Mouse (Mus musculus) embryonic facial prominence, embryonic 15.5 days (tissue): Measurements from ENCODE around the gene Lrmda. TPM values are rescaled to one million over a fixed set of nuclear protein-coding genes. Genes with fewer than 3 reads are reported as not detected.

Source experiments
- ATAC-seq: fragments of 200-750 bp; cut with Nextera tagmentation; 2 replicates; pipeline ENCODE4 v1.8.0; 2017; ENCODE audit warnings: low read depth, moderate TSS enrichment; ENCODE audit not compliant: insufficient number of reproducible peaks, low FRiP score, low TSS enrichment
- H3K27ac ChIP-seq: fragments of 300-500 bp; sonication (generic); replicated peaks from 2 replicates; pipeline ENCODE4 v1.5.1; 2015; ENCODE audit warnings: mild to moderate bottlenecking, inconsistent platforms
- H3K27me3 ChIP-seq: fragments of 300-500 bp; sonication (generic); 2 replicates; pipeline ENCODE4 v1.6.1; 2015; ENCODE audit warnings: inconsistent platforms
- H3K36me3 ChIP-seq: fragments of 300-500 bp; sonication (generic); 2 replicates; pipeline ENCODE4 v1.6.1; 2015; ENCODE audit warnings: mild to moderate bottlenecking, inconsistent platforms
- H3K4me1 ChIP-seq: fragments of 300-500 bp; sonication (generic); 2 replicates; pipeline ENCODE4 v1.6.1; 2015; ENCODE audit warnings: inconsistent platforms
- H3K4me2 ChIP-seq: fragments of 300-500 bp; sonication (generic); replicated peaks from 2 replicates; pipeline ENCODE4 v1.6.1; 2015; ENCODE audit warnings: mild to moderate bottlenecking, inconsistent platforms
- H3K4me3 ChIP-seq: fragments of 300-500 bp; sonication (generic); replicated peaks from 2 replicates; pipeline ENCODE4 v1.5.1; 2015; ENCODE audit warnings: mild to moderate bottlenecking, inconsistent platforms
- H3K9ac ChIP-seq: fragments of 300-500 bp; sonication (generic); 2 replicates; pipeline ENCODE4 v1.6.1; 2015; ENCODE audit warnings: inconsistent platforms
- H3K9me3 ChIP-seq: fragments of 300-500 bp; sonication (generic); replicated peaks from 2 replicates; pipeline ENCODE4 v1.6.1; 2016; ENCODE audit warnings: inconsistent platforms
- WGBS: fragments of 180-500 bp; shearing (Covaris S2); methylation state at CpG from one replicate; pipeline ENCODE4 v1.1.7; 2015; 5-methylcytosine and 5-hydroxymethylcytosine counted together
- polyA plus RNA-seq: library from polyadenylated mRNA; unstranded; fragments of >200 nt; fragmentation: Nextera tagmentation; extraction: Ambion mirVana; gene quantifications from 2 replicates; pipeline ENCODE4 v1.2.1, GENCODE M21; 2015

The Lrmda gene
- polyA plus RNA-seq, 1 experiment from 2014 or later, result 0.64 TPM

DNA sequence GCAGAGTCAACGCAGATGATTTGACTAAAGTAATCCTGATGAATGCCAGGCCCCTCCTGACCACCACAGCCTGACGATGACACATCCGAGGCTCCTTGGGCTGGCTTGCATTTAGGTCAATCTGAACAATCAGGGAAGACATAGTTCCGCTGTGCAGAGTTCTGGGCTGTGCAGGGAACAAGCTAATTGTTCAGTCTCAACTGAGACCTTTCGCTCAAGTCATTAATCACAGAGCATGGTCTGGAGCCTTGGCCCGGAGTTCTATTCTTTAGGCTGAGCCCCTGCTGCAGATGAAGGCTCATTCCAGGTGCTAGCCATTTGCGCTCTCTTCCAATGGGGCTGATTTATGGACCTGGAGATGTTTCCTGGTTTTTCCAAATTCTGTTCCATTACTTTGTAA is 844.6 kb downstream of the Lrmda start:
- Histone ChIP-seq H3K4me2 (no peak overlapping the region), H3K27me3 (no peaks in the 10 kb centered on the region), H3K4me3 (no peak overlapping the region), H3K27ac (no peak overlapping the region), H3K4me1 (no peaks in the 10 kb centered on the region), H3K36me3 (no peaks in the 10 kb centered on the region), H3K9me3 (no peaks in the 10 kb centered on the region), H3K9ac (no peak overlapping the region)
- peak; percentile 57 for ATAC-seq
- 47% methylated on average over 7 of the region's 7 CpGs for WGBS

GRCm38 (mm10) chr14:22874584-22874983 is 855.1 kb downstream of the Lrmda start:
- Histone ChIP-seq H3K9me3 (no peaks in the 10 kb centered on the region), H3K4me2 (no peak overlapping the region), H3K36me3 (no peaks in the 10 kb centered on the region), H3K27ac (no peak overlapping the region), H3K9ac (no peak overlapping the region), H3K4me3 (no peak overlapping the region), H3K4me1 (no peaks in the 10 kb centered on the region), H3K27me3 (no peaks in the 10 kb centered on the region)
- no peak for ATAC-seq
- 77% methylated on average over 3 of the region's 3 CpGs for WGBS

DNA sequence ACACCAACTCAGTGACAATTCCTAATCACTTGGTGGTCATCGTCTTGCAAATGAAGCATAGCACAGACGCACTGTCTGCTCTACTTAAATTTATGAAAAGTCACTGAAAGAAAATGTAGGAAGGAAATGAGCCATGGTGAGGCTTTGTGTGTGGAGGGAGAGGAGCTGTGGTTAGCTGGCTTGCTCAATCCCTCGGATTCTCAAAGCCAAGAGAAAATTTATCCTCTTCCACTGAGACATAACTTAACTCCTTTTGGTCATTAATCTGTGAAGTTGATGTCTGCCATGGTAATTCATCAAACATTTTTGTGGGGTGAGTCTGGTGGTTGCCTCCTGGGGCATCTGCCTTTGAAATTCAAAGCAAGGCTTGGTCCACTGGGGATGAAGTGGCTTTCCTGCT is 867.7 kb downstream of the Lrmda start:
- WGBS, result 48% methylated on average over 3 of the region's 3 CpGs
- no peak for ATAC-seq

GRCm38 (mm10) chr14:22899312-22899711 is 879.8 kb downstream of the Lrmda start:
- H3K9me3 ChIP-seq, result no peaks in the 10 kb centered on the region
- ATAC-seq, result no peak
- WGBS, result 98% methylated on average over 1 of the region's 1 CpGs

More for the DNA sequence above, 867.7 kb downstream of the Lrmda start:
- Histone ChIP-seq H3K27me3 (no peaks in the 10 kb centered on the region), H3K9me3 (no peaks in the 10 kb centered on the region), H3K9ac (no peak overlapping the region), H3K4me3 (no peak overlapping the region), H3K4me1 (no peaks in the 10 kb centered on the region), H3K36me3 (no peaks in the 10 kb centered on the region), H3K27ac (no peak overlapping the region), H3K4me2 (no peak overlapping the region)

GRCm38 (mm10) chr14:22902116-22902515 is 882.6 kb downstream of the Lrmda start:
- H3K4me3 ChIP-seq, result no peak overlapping the region
- H3K36me3 ChIP-seq, result no peaks in the 10 kb centered on the region
- H3K4me2 ChIP-seq, result no peak overlapping the region
- ATAC-seq, result no peak
- no peak overlapping the region for H3K27ac ChIP-seq
- H3K27me3 ChIP-seq, result no peaks in the 10 kb centered on the region
- H3K9me3 ChIP-seq, result no peaks in the 10 kb centered on the region
- no peak overlapping the region for H3K9ac ChIP-seq
- H3K4me1 ChIP-seq, result peaks cover 6% of the 10 kb centered on the region; the same call in 1 of the 2 replicates
- 78% methylated on average over 1 of the region's 1 CpGs for WGBS

More at GRCm38 (mm10) chr14:22899312-22899711, 879.8 kb downstream of the Lrmda start:
- H3K36me3 ChIP-seq, result no peaks in the 10 kb centered on the region
- H3K4me2 ChIP-seq, result no peak overlapping the region
- no peaks in the 10 kb centered on the region for H3K4me1 ChIP-seq
- no peak overlapping the region for H3K27ac ChIP-seq
- H3K4me3 ChIP-seq, result no peak overlapping the region
- H3K27me3 ChIP-seq, result no peaks in the 10 kb centered on the region
- H3K9ac ChIP-seq, result no peak overlapping the region

DNA sequence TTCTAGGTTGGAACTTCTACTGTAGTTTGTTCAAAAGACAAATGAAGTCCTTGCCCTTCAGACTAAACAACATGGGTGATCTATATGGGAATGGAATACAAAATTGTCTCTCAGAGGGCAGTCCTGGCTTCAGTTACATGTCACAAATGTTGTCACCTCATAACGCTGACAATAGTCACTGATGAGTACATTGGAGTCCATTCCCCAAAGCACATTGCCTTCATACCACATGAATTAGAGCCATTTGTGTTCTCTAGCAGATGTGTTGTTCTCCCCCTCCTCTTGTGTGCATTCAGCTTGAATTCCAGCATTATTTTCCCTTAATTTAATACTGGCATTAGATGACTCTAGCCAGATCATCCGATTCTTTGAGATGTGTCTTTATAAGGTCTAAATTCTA is 883.4 kb downstream of the Lrmda start:
- WGBS, result 63% methylated on average over 2 of the region's 2 CpGs
- H3K27ac ChIP-seq, result no peak overlapping the region
- H3K9ac ChIP-seq, result no peak overlapping the region
- H3K36me3 ChIP-seq, result no peaks in the 10 kb centered on the region
- H3K4me1 ChIP-seq, result peaks cover 11% of the 10 kb centered on the region; the same call in 1 of the 2 replicates
- no peak overlapping the region for H3K4me3 ChIP-seq
- ATAC-seq, result peak; percentile 75
- H3K27me3 ChIP-seq, result no peaks in the 10 kb centered on the region
- H3K4me2 ChIP-seq, result no peak overlapping the region
- no peaks in the 10 kb centered on the region for H3K9me3 ChIP-seq

GRCm38 (mm10) chr14:22905741-22906667 is 886.5 kb downstream of the Lrmda start:
- H3K27me3 ChIP-seq, result no peaks in the 10 kb centered on the region
- H3K9me3 ChIP-seq, result no peaks in the 10 kb centered on the region
- ATAC-seq, result no peak
- no peak overlapping the region for H3K9ac ChIP-seq
- peaks cover 18% of the 10 kb centered on the region; the same call in 1 of the 2 replicates for H3K4me1 ChIP-seq
- H3K27ac ChIP-seq, result peak overlapping the region; percentile 24; the same call in 1 of the 2 replicates
- H3K36me3 ChIP-seq, result no peaks in the 10 kb centered on the region
- H3K4me3 ChIP-seq, result no peak overlapping the region
- 55% methylated on average over 7 of the region's 7 CpGs for WGBS
- H3K4me2 ChIP-seq, result no peak overlapping the region

DNA sequence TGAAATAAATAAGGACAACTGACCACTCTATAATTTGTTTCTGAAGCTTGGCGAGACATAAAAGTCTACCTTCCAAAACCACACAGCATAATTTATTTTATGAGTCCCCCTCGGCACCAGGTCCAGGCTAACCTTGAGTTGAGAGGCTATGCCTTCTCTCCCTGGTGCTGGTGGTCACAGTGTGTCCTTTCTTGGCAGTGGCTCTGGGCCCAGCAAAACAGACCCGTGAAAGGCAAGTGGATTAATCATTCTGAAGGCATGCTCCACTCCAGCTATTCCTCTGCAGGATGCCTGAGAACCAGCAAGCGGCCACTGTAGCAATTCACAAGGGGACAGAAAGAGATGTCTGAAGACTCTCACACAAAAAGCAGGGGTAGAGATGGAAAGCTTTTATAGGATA is 887.2 kb downstream of the Lrmda start:
- Histone ChIP-seq H3K9ac (no peak overlapping the region), H3K4me2 (no peak overlapping the region), H3K4me1 (peaks cover 18% of the 10 kb centered on the region; the same call in 1 of the 2 replicates), H3K27me3 (no peaks in the 10 kb centered on the region), H3K27ac (peak overlapping the region; percentile 6; the same call in 1 of the 2 replicates), H3K9me3 (no peaks in the 10 kb centered on the region), H3K36me3 (no peaks in the 10 kb centered on the region), H3K4me3 (no peak overlapping the region)
- WGBS, result 58% methylated on average over 4 of the region's 4 CpGs
- no peak for ATAC-seq

DNA sequence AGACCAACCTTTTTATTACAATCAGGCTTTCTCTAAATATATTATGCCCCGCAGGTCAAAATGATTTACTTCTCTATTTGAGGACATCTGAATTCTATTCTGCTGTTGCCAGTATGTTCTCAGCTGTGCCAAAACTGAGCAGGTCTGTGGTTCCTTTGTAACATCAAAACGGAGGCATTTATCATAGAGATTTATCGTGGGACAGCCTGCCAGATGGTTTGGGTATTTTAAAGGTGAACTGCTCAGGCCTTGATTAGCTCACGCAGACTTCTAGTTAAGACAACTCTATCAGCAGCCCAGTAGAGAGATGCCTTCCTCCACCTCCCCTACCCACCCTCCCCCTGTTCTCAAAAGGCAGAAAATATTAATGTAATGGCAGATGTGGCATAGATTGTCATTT is 887.7 kb downstream of the Lrmda start:
- H3K9me3 ChIP-seq, result no peaks in the 10 kb centered on the region
- no peaks in the 10 kb centered on the region for H3K36me3 ChIP-seq
- no peak overlapping the region for H3K27ac ChIP-seq
- H3K4me3 ChIP-seq, result no peak overlapping the region
- WGBS, result 38% methylated on average over 4 of the region's 4 CpGs
- no peak overlapping the region for H3K9ac ChIP-seq
- H3K4me2 ChIP-seq, result no peak overlapping the region
- H3K4me1 ChIP-seq, result peaks cover 18% of the 10 kb centered on the region; the same call in 1 of the 2 replicates
- ATAC-seq, result no peak
- H3K27me3 ChIP-seq, result no peaks in the 10 kb centered on the region

GRCm38 (mm10) chr14:22908006-22908405 is 888.5 kb downstream of the Lrmda start:
- Histone ChIP-seq H3K4me3 (no peak overlapping the region), H3K4me1 (peaks cover 18% of the 10 kb centered on the region; the same call in 1 of the 2 replicates), H3K9ac (no peak overlapping the region), H3K27me3 (no peaks in the 10 kb centered on the region), H3K9me3 (no peaks in the 10 kb centered on the region), H3K36me3 (no peaks in the 10 kb centered on the region), H3K27ac (no peak overlapping the region), H3K4me2 (no peak overlapping the region)
- ATAC-seq, result no peak
- 32% methylated on average over 2 of the region's 2 CpGs for WGBS

GRCm38 (mm10) chr14:22915463-22915862 is 896.0 kb downstream of the Lrmda start:
- Histone ChIP-seq H3K4me3 (no peak overlapping the region), H3K27me3 (no peaks in the 10 kb centered on the region), H3K27ac (no peak overlapping the region), H3K4me2 (no peak overlapping the region), H3K4me1 (peaks cover 9% of the 10 kb centered on the region), H3K9me3 (no peaks in the 10 kb centered on the region), H3K9ac (no peak overlapping the region), H3K36me3 (no peaks in the 10 kb centered on the region)
- 93% methylated on average over 3 of the region's 3 CpGs for WGBS
- no peak for ATAC-seq
